Mouse (Mus musculus): Measurements from ENCODE around the gene Rapsn.
"Not testable (repeated sequence)": the region's sequence is repeated elsewhere in the genome, so short reads cannot be mapped to it uniquely, and the experiment has no call there.

DNA sequence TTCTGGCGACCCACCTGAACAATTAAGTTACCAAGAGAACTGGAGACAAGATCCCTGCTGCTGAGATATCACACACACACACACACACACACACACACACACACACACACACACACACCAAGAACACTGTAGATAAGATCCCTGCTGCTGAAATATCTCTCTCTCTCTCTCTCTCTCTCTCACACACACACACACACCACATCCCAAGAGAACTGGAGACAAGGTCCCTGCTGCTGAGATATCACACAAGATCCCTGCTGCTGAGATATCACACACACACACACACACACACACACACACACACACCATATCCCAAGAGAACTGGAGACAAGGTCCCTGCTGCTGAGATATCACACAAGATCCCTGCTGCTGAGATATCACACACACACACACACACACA, 10.4 kb downstream of the Rapsn start:
- not testable (repeated sequence) for TF ChIP-seq CTCF (conservative IDR thresholded peaks at IDR 0.05; ENCODE audit: low read length); POU5F1 (IDR thresholded peaks at IDR 0.05; ENCODE audit: borderline replicate concordance, low read length); NANOG (IDR thresholded peaks at IDR 0.05; ENCODE audit: borderline replicate concordance, low read length)
